Mouse (Mus musculus) lung, postnatal 0 days (tissue): ENCODE measurements at regions not wholly inside any gene's neighbourhood (a gene's known extent, or its start where the extent isn't known, plus 50 kb on each side); places are given as distances from the start of the nearest gene placed in this dataset.

Experiments used
- CTCF ChIP-seq: IDR thresholded peaks from 2 replicates; pipeline ENCODE4 v1.5.1; 2016; ENCODE audit warnings: antibody characterized with exemption, mild to moderate bottlenecking
- EP300 ChIP-seq: IDR thresholded peaks from 2 replicates; pipeline ENCODE4 v1.6.1; 2016; ENCODE audit warnings: antibody characterized with exemption, mild to moderate bottlenecking, control low read depth

GRCm38 (mm10) chr19:19885933-19886710, 504.6 kb downstream of the Anxa1 start:
- TF ChIP-seq CTCF: no peak
- no peak for TF ChIP-seq EP300
